In the genomic region with DNA sequence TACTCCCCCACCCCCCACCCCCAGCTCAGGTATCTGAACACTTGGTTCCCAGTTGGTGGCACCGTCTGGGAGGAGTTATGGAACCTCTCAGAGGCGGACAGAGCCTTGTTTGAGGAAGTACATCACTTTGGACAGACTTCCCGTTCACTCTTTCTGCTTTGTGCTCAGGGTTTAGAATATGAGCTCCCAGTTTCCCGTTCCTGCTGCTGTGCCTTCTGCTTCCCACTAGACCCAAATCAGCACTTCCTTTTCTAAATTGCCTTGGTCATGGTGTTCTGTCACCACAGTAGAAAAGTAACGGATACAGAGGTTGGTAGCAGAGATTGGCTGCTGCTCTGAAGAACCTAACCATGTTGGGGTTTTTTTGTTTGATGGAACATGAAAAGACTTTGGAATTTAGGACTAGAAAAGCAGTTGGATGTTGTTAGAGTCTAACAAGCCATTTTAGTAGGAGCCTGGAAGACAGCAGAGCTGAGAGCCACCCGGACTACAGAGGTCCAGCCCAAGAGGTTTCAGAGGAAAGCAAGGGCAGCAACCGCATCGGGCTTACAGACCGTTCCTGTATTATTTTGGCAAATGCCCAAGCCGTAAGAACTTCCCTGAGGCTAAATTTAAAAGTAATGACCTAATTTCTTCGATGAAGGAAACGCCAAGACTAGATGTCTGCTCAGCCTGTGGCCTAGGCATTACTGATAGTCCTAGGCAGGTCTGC, we compare ENCODE assay signal across 10 mouse cellular contexts.
A peak's percentile ranks its signal among the peaks of the same experiment; 100 is the strongest.
DNase-seq lines count a peak whose midpoint lies in the region; ATAC-seq lines count a peak whose summit lies in the region.
"Had no signal": no experiment of that assay in that cellular context is flagged by ENCODE, and none has a peak within 500 bp of the region (broad histone marks: within the 10 kb centered on the region; RNA-seq: fewer than 3 reads in every experiment).

No protein-coding gene starts in this region.

- H3K9ac ChIP-seq in heart, embryonic 13.5 days = no peak overlapping the region
- no peak overlapping the region for H3K9ac ChIP-seq in heart, embryonic 11.5 days (ENCODE audit: low read depth, low read length)
- no peak overlapping the region for H3K9ac ChIP-seq in lung, embryonic 15.5 days
- H3K9ac ChIP-seq in embryonic facial prominence, embryonic 14.5 days (ENCODE audit: low read depth, low read length) = no peak overlapping the region
- no peak overlapping the region for H3K9ac ChIP-seq in limb, embryonic 15.5 days

- no peak for DNase-seq in lung, adult 18-20 months
- no peak for DNase-seq in embryonic facial prominence, embryonic 14.5 days (ENCODE audit: low spot score)
- DNase-seq in cerebellum, adult 8-10 months = no peak
- DNase-seq in spleen, postnatal 14 days (ENCODE audit: low spot score in 2 of 2) = no peak
- DNase-seq: thymus, adult 2 months had no signal

- peaks cover 19% of the 10 kb centered on the region for H3K4me1 ChIP-seq in heart, embryonic 13.5 days
- H3K4me1 ChIP-seq in heart, embryonic 11.5 days (ENCODE audit: control insufficient read depth, insufficient read depth, low read length) = no peaks in the 10 kb centered on the region
- H3K4me1 ChIP-seq in lung, embryonic 15.5 days = no peaks in the 10 kb centered on the region
- peaks cover 11% of the 10 kb centered on the region for H3K4me1 ChIP-seq in embryonic facial prominence, embryonic 14.5 days (ENCODE audit: control insufficient read depth, insufficient read depth, low read length)
- H3K4me1 ChIP-seq in limb, embryonic 15.5 days = peaks cover 32% of the 10 kb centered on the region

- no peaks in the 10 kb centered on the region for H3K27me3 ChIP-seq in heart, embryonic 13.5 days (replicated peaks)
- no peaks in the 10 kb centered on the region for H3K27me3 ChIP-seq in heart, embryonic 11.5 days (ENCODE audit: control insufficient read depth, insufficient read depth, low read length)
- no peaks in the 10 kb centered on the region for H3K27me3 ChIP-seq in lung, embryonic 15.5 days
- H3K27me3 ChIP-seq in embryonic facial prominence, embryonic 14.5 days (replicated peaks; ENCODE audit: control insufficient read depth, insufficient read depth, low read length) = no peaks in the 10 kb centered on the region
- H3K27me3 ChIP-seq in limb, embryonic 15.5 days = no peaks in the 10 kb centered on the region

- no peak for ATAC-seq in heart, embryonic 13.5 days (ENCODE audit: extremely low read depth, insufficient number of reproducible peaks, low FRiP score, low TSS enrichment)
- no peak for ATAC-seq in heart, embryonic 11.5 days (replicated peaks; ENCODE audit: insufficient number of reproducible peaks, low FRiP score, low TSS enrichment)
- no peak for ATAC-seq in lung, embryonic 15.5 days (ENCODE audit: borderline replicate concordance, extremely low read depth, low FRiP score, low TSS enrichment)
- no peak for ATAC-seq in embryonic facial prominence, embryonic 14.5 days (ENCODE audit: low read depth)
- no peak for ATAC-seq in limb, embryonic 15.5 days (ENCODE audit: insufficient number of reproducible peaks, low FRiP score, low TSS enrichment, low read depth)
- ATAC-seq: hindbrain, embryonic 16.5 days had no signal

- H3K4me3 ChIP-seq in heart, embryonic 13.5 days = no peak overlapping the region
- no peak overlapping the region for H3K4me3 ChIP-seq in heart, embryonic 11.5 days (ENCODE audit: low read depth, low read length)
- no peak overlapping the region for H3K4me3 ChIP-seq in lung, embryonic 15.5 days
- H3K4me3 ChIP-seq in embryonic facial prominence, embryonic 14.5 days (ENCODE audit: low read depth, low read length) = no peak overlapping the region
- H3K4me3 ChIP-seq in limb, embryonic 15.5 days = no peak overlapping the region

- no peak overlapping the region for H3K4me2 ChIP-seq in heart, embryonic 13.5 days
- no peak overlapping the region for H3K4me2 ChIP-seq in heart, embryonic 11.5 days
- H3K4me2 ChIP-seq in lung, embryonic 15.5 days = no peak overlapping the region
- no peak overlapping the region for H3K4me2 ChIP-seq in embryonic facial prominence, embryonic 14.5 days (ENCODE audit: low read depth, low read length)
- no peak overlapping the region for H3K4me2 ChIP-seq in limb, embryonic 15.5 days

- peak overlapping the region; percentile 63 for H3K27ac ChIP-seq in heart, embryonic 13.5 days (replicated peaks)
- no peak overlapping the region for H3K27ac ChIP-seq in heart, embryonic 11.5 days (ENCODE audit: low read depth, low read length)
- H3K27ac ChIP-seq in lung, embryonic 15.5 days = peak overlapping the region; percentile 21; the same call in 1 of the 2 replicates
- peak overlapping the region; percentile 55 for H3K27ac ChIP-seq in embryonic facial prominence, embryonic 14.5 days (replicated peaks; ENCODE audit: low read depth, low read length)
- peak overlapping the region; percentile 75 for H3K27ac ChIP-seq in limb, embryonic 15.5 days

- peaks cover 46% of the 10 kb centered on the region for H3K36me3 ChIP-seq in heart, embryonic 13.5 days
- no peaks in the 10 kb centered on the region for H3K36me3 ChIP-seq in heart, embryonic 11.5 days (ENCODE audit: control insufficient read depth, insufficient read depth, low read length)
- no peaks in the 10 kb centered on the region for H3K36me3 ChIP-seq in lung, embryonic 15.5 days
- no peaks in the 10 kb centered on the region for H3K36me3 ChIP-seq in embryonic facial prominence, embryonic 14.5 days (ENCODE audit: control insufficient read depth, insufficient read depth, low read length)
- H3K36me3 ChIP-seq in limb, embryonic 15.5 days = no peaks in the 10 kb centered on the region

- 55% methylated on average over 12 of the region's 12 CpGs for WGBS in heart, embryonic 13.5 days
- WGBS in heart, embryonic 11.5 days (ENCODE audit: insufficient replicate concordance) = 70% methylated on average over 12 of the region's 12 CpGs
- 46% methylated on average over 12 of the region's 12 CpGs for WGBS in lung, embryonic 15.5 days
- WGBS in embryonic facial prominence, embryonic 14.5 days = 39% methylated on average over 12 of the region's 12 CpGs
- 21% methylated on average over 12 of the region's 12 CpGs for WGBS in limb, embryonic 15.5 days

- H3K9me3 ChIP-seq in heart, embryonic 13.5 days = no peaks in the 10 kb centered on the region
- no peaks in the 10 kb centered on the region for H3K9me3 ChIP-seq in heart, embryonic 11.5 days (replicated peaks; ENCODE audit: control insufficient read depth, low read length)
- H3K9me3 ChIP-seq in lung, embryonic 15.5 days = no peaks in the 10 kb centered on the region
- H3K9me3 ChIP-seq in embryonic facial prominence, embryonic 14.5 days (ENCODE audit: control insufficient read depth, low read length) = no peaks in the 10 kb centered on the region
- no peaks in the 10 kb centered on the region for H3K9me3 ChIP-seq in limb, embryonic 15.5 days
